In genomic region chr17:29531278-29531677, GRCm38 (mm10) we compare ENCODE assay signal across 17 mouse cellular contexts. TPM values are rescaled to one million over a fixed set of nuclear protein-coding genes. Genes with fewer than 3 reads are reported as not detected.
A peak's percentile ranks its signal among the peaks of the same experiment; 100 is the strongest.
DNase-seq lines count a peak whose midpoint lies in the region; ATAC-seq and TF ChIP-seq lines count a peak whose summit lies in the region.
"Had no signal": no experiment of that assay in that cellular context is flagged by ENCODE, and none has a peak within 500 bp of the region (broad histone marks: within the 10 kb centered on the region; RNA-seq: fewer than 3 reads in every experiment).

No protein-coding gene starts in this region.

- no peak overlapping the region for H3K4me3 ChIP-seq in hindbrain, postnatal 0 days (ENCODE audit: low read length)
- no peak overlapping the region for H3K4me3 ChIP-seq in hindbrain, embryonic 12.5 days
- H3K4me3 ChIP-seq in thymus, adult 2 months (ENCODE audit: control insufficient read depth, insufficient read depth, low read length), result no peak overlapping the region
- H3K4me3 ChIP-seq: heart, embryonic 12.5 days; limb, embryonic 12.5 days; neural tube, embryonic 12.5 days had no signal

- H3K27me3 ChIP-seq in hindbrain, postnatal 0 days (ENCODE audit: insufficient read depth, low read length), result no peaks in the 10 kb centered on the region
- no peaks in the 10 kb centered on the region for H3K27me3 ChIP-seq in hindbrain, embryonic 12.5 days
- no peaks in the 10 kb centered on the region for H3K27me3 ChIP-seq in thymus, adult 2 months (ENCODE audit: control insufficient read depth, insufficient read depth, low read length)
- H3K27me3 ChIP-seq: heart, embryonic 12.5 days; limb, embryonic 12.5 days; neural tube, embryonic 12.5 days had no signal

- WGBS in hindbrain, postnatal 0 days, result 74% methylated on average over 9 of the region's 9 CpGs
- WGBS in hindbrain, embryonic 12.5 days, result 75% methylated on average over 9 of the region's 9 CpGs
- WGBS in thymus, adult 2 months, result 50% methylated on average over 9 of the region's 9 CpGs

- H3K27ac ChIP-seq in hindbrain, postnatal 0 days, result no peak overlapping the region
- no peak overlapping the region for H3K27ac ChIP-seq in hindbrain, embryonic 12.5 days
- H3K27ac ChIP-seq in thymus, adult 2 months (ENCODE audit: control insufficient read depth, insufficient read depth, low read length), result peak overlapping the region; percentile 82
- H3K27ac ChIP-seq: hindbrain, embryonic 14.5 days; limb, embryonic 12.5 days; neural tube, embryonic 12.5 days had no signal

- peak; percentile 34 for TF ChIP-seq CTCF in hindbrain, postnatal 0 days (IDR thresholded peaks at IDR 0.05; ENCODE audit: low read depth)
- peak; percentile 57; the same call in 1 of the 2 replicates for TF ChIP-seq CTCF in thymus, adult 2 months (IDR thresholded peaks at IDR 0.05; ENCODE audit: borderline replicate concordance, control insufficient read depth, extremely low read depth, insufficient read depth, low read length, poor library complexity)

- H3K4me1 ChIP-seq in hindbrain, postnatal 0 days (ENCODE audit: insufficient read depth, low read length), result peaks cover 3% of the 10 kb centered on the region; the same call in 1 of the 2 replicates
- H3K4me1 ChIP-seq in hindbrain, embryonic 12.5 days, result peaks cover 4% of the 10 kb centered on the region; the same call in 1 of the 2 replicates
- peaks cover 39% of the 10 kb centered on the region for H3K4me1 ChIP-seq in thymus, adult 2 months (replicated peaks; ENCODE audit: control insufficient read depth, insufficient read depth, low read length)
- H3K4me1 ChIP-seq: limb, embryonic 12.5 days; neural tube, embryonic 12.5 days had no signal

- no peaks in the 10 kb centered on the region for H3K9me3 ChIP-seq in hindbrain, postnatal 0 days (ENCODE audit: low read length)
- no peaks in the 10 kb centered on the region for H3K9me3 ChIP-seq in hindbrain, embryonic 12.5 days (replicated peaks)
- H3K9me3 ChIP-seq: limb, embryonic 12.5 days; neural tube, embryonic 12.5 days had no signal

- DNase-seq in hindbrain, postnatal 0 days (ENCODE audit: low spot score), result no peak
- no peak for DNase-seq in thymus, adult 2 months
- no peak for DNase-seq in thymus, adult 18-20 months
- DNase-seq in induced T-regulatory cell, adult 2 months (ENCODE audit: low read depth), result peak; percentile 83
- DNase-seq in frontal cortex, adult 2 months (ENCODE audit: extremely low spot score in 1 of 2, low spot score in 1 of 2), result no peak
- no peak for DNase-seq in right cerebral cortex, adult 2 months (ENCODE audit: low spot score in 2 of 2)
- DNase-seq in lung, postnatal 25 days (ENCODE audit: low spot score), result no peak
- DNase-seq: adrenal gland, postnatal 10 days; right cerebral cortex, postnatal 14 days had no signal

- TF ChIP-seq POLR2A in thymus, adult 2 months (IDR thresholded peaks at IDR 0.05; ENCODE audit: control insufficient read depth, extremely low read depth, insufficient read depth, low read length, poor library complexity), result no peak

- H3K9ac ChIP-seq in hindbrain, postnatal 0 days (replicated peaks; ENCODE audit: low read length), result no peak overlapping the region
- H3K9ac ChIP-seq in hindbrain, embryonic 12.5 days, result no peak overlapping the region
- H3K9ac ChIP-seq: heart, embryonic 12.5 days; hindbrain, embryonic 14.5 days; limb, embryonic 12.5 days; neural tube, embryonic 12.5 days had no signal

- ATAC-seq in hindbrain, postnatal 0 days, result no peak
- ATAC-seq in hindbrain, embryonic 12.5 days (ENCODE audit: low FRiP score), result no peak

- H3K36me3 ChIP-seq in hindbrain, postnatal 0 days (ENCODE audit: insufficient read depth, low read length), result no peaks in the 10 kb centered on the region
- H3K36me3 ChIP-seq in hindbrain, embryonic 12.5 days, result no peaks in the 10 kb centered on the region
- no peaks in the 10 kb centered on the region for H3K36me3 ChIP-seq in thymus, adult 2 months (ENCODE audit: control insufficient read depth, insufficient read depth, low read length)
- H3K36me3 ChIP-seq: heart, embryonic 12.5 days; limb, embryonic 12.5 days; neural tube, embryonic 12.5 days had no signal

- H3K4me2 ChIP-seq in hindbrain, postnatal 0 days (ENCODE audit: low read depth, low read length), result no peak overlapping the region
- H3K4me2 ChIP-seq in hindbrain, embryonic 12.5 days (replicated peaks), result no peak overlapping the region
- H3K4me2 ChIP-seq: heart, embryonic 12.5 days; hindbrain, embryonic 14.5 days; limb, embryonic 12.5 days; neural tube, embryonic 12.5 days had no signal

RNA-seq across cellular contexts. Expression of gene Gm17657, which starts 18.2 kb away (rescaled TPM):
- not detected in 2 replicates for total RNA-seq in hindbrain, postnatal 0 days (2014; rRNA removed)
- polyA plus RNA-seq in hindbrain, postnatal 0 days (2015; fragmentation: Nextera tagmentation; extraction: Ambion mirVana), result not detected in 2 replicates
- not detected in 2 replicates for polyA plus RNA-seq in hindbrain, embryonic 12.5 days (2016; fragmentation: Nextera tagmentation; extraction: Ambion mirVana)
- polyA plus RNA-seq in thymus, adult 2 months (2012; rRNA removed), result not detected in 2 replicates
- not detected in 2 replicates for polyA plus RNA-seq in frontal cortex, adult 2 months (2012; rRNA removed)
- total RNA-seq: adrenal gland, postnatal 10 days; megakaryocyte progenitor cell, adult 5-6 weeks had no signal
- polyA plus RNA-seq: embryonic facial prominence, embryonic 14.5 days; heart, embryonic 12.5 days; hindbrain, embryonic 14.5 days; large intestine, adult 2 months; limb, embryonic 12.5 days; neural tube, embryonic 12.5 days had no signal

RNA-seq across cellular contexts. Expression of gene Tbc1d22b, which starts 18.3 kb away (rescaled TPM):
- total RNA-seq in hindbrain, postnatal 0 days (2014; rRNA removed), result 39.4 and 40.4 TPM in 2 replicates
- polyA plus RNA-seq in hindbrain, postnatal 0 days (2015; fragmentation: Nextera tagmentation; extraction: Ambion mirVana), result 21.3 and 26.4 TPM in 2 replicates
- 24.6 and 26.4 TPM in 2 replicates for polyA plus RNA-seq in hindbrain, embryonic 12.5 days (2016; fragmentation: Nextera tagmentation; extraction: Ambion mirVana)
- polyA plus RNA-seq in thymus, adult 2 months (2012; rRNA removed), result 47.8 and 55.8 TPM in 2 replicates
- 35.5 and 35.8 TPM in 2 replicates for polyA plus RNA-seq in frontal cortex, adult 2 months (2012; rRNA removed)

RNA-seq across cellular contexts. Expression of gene Tmem217, which starts 20.9 kb away (rescaled TPM):
- total RNA-seq in hindbrain, postnatal 0 days (2014; rRNA removed), result not detected in 2 replicates
- polyA plus RNA-seq in hindbrain, postnatal 0 days (2015; fragmentation: Nextera tagmentation; extraction: Ambion mirVana), result 0.90 and 1.2 TPM in 2 replicates
- polyA plus RNA-seq in hindbrain, embryonic 12.5 days (2016; fragmentation: Nextera tagmentation; extraction: Ambion mirVana), result 1.8 and 2.4 TPM in 2 replicates
- 0.49 and 0.62 TPM in 2 replicates for polyA plus RNA-seq in thymus, adult 2 months (2012; rRNA removed)
- 0.16 and 0.88 TPM in 2 replicates for polyA plus RNA-seq in frontal cortex, adult 2 months (2012; rRNA removed)
- total RNA-seq: adrenal gland, postnatal 10 days; megakaryocyte progenitor cell, adult 5-6 weeks had no signal
- polyA plus RNA-seq: large intestine, adult 2 months had no signal

RNA-seq across cellular contexts. Expression of gene Pim1, which starts 40.7 kb away (rescaled TPM):
- 15.4 and 18.9 TPM in 2 replicates for total RNA-seq in hindbrain, postnatal 0 days (2014; rRNA removed)
- polyA plus RNA-seq in hindbrain, postnatal 0 days (2015; fragmentation: Nextera tagmentation; extraction: Ambion mirVana), result 14.6 and 16.8 TPM in 2 replicates
- 17.8 and 19.2 TPM in 2 replicates for polyA plus RNA-seq in hindbrain, embryonic 12.5 days (2016; fragmentation: Nextera tagmentation; extraction: Ambion mirVana)
- polyA plus RNA-seq in thymus, adult 2 months (2012; rRNA removed), result 92.7 and 128 TPM in 2 replicates
- 3.2 and 3.7 TPM in 2 replicates for polyA plus RNA-seq in frontal cortex, adult 2 months (2012; rRNA removed)
